ENCODE assay signal across 23 mouse cellular contexts in the genomic region with DNA sequence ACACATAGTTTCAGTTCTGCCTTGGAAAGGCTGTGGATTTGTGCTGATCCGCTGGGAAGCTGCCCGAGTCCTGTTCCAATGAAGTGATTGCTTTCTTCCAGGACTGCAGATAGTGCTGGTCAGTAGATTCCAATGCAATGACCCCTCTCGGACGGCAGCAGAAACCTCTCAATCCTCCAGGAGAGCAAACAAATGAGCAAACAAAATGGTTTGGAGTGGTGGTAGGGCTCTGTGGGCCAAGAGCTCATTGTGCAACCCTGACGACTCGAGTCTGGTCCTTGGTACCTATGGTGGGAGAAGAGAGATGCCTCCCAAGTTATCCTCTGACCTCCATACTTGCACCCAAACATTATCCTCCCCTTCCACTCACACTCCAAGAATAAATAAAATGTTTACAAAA.
DNase-seq lines count a peak whose midpoint lies in the region; ATAC-seq and TF ChIP-seq lines count a peak whose summit lies in the region.
"Had no signal": no experiment of that assay in that cellular context is flagged by ENCODE, and none has a peak within 500 bp of the region (broad histone marks: within the 10 kb centered on the region; RNA-seq: fewer than 3 reads in every experiment).

No protein-coding gene starts in this region.

- no peak for TF ChIP-seq CTCF in lung, postnatal 0 days (IDR thresholded peaks at IDR 0.05)
- no peak for TF ChIP-seq CTCF in lung, adult 2 months (IDR thresholded peaks at IDR 0.05; ENCODE audit: insufficient read depth, low read length)

- no peaks in the 10 kb centered on the region for H3K4me1 ChIP-seq in lung, postnatal 0 days (ENCODE audit: insufficient read depth, low read depth, low read length)
- H3K4me1 ChIP-seq in lung, adult 2 months (ENCODE audit: control insufficient read depth, insufficient read depth, low read length): no peaks in the 10 kb centered on the region
- H3K4me1 ChIP-seq in hindbrain, embryonic 10.5 days (replicated peaks): no peaks in the 10 kb centered on the region
- H3K4me1 ChIP-seq: intestine, embryonic 15.5 days had no signal

- WGBS in lung, postnatal 0 days: 64% methylated on average over 6 of the region's 6 CpGs
- 59% methylated on average over 6 of the region's 6 CpGs for WGBS in lung, adult 2 months
- 93% methylated on average over 6 of the region's 6 CpGs for WGBS in hindbrain, embryonic 10.5 days

- H3K27me3 ChIP-seq in lung, postnatal 0 days (replicated peaks; ENCODE audit: insufficient read depth, low read length): no peaks in the 10 kb centered on the region
- no peaks in the 10 kb centered on the region for H3K27me3 ChIP-seq in hindbrain, embryonic 10.5 days (ENCODE audit: insufficient read depth, poor library complexity, severe bottlenecking)
- H3K27me3 ChIP-seq: forebrain, embryonic 13.5 days; hindbrain, embryonic 12.5 days; intestine, embryonic 15.5 days; Patski had no signal

- H3K9me3 ChIP-seq in lung, postnatal 0 days (ENCODE audit: low read length): no peaks in the 10 kb centered on the region
- H3K9me3 ChIP-seq in hindbrain, embryonic 10.5 days: peaks cover 2% of the 10 kb centered on the region; the same call in 1 of the 2 replicates
- H3K9me3 ChIP-seq: forebrain, embryonic 10.5 days; forebrain, embryonic 13.5 days; hindbrain, embryonic 12.5 days; intestine, embryonic 15.5 days had no signal

- no peak overlapping the region for H3K4me3 ChIP-seq in lung, postnatal 0 days (ENCODE audit: low read depth, low read length)
- H3K4me3 ChIP-seq in lung, adult 2 months (replicated peaks; ENCODE audit: extremely low read depth, low read depth, low read length): no peak overlapping the region
- no peak overlapping the region for H3K4me3 ChIP-seq in hindbrain, embryonic 10.5 days
- H3K4me3 ChIP-seq: forebrain, embryonic 10.5 days; forebrain, embryonic 13.5 days; hindbrain, embryonic 12.5 days; intestine, embryonic 15.5 days had no signal

- TF ChIP-seq EP300 in lung, postnatal 0 days (IDR thresholded peaks at IDR 0.05): no peak

- H3K36me3 ChIP-seq in lung, postnatal 0 days (ENCODE audit: insufficient read depth, low read length): no peaks in the 10 kb centered on the region
- H3K36me3 ChIP-seq in hindbrain, embryonic 10.5 days: no peaks in the 10 kb centered on the region
- H3K36me3 ChIP-seq: forebrain, embryonic 10.5 days; hindbrain, embryonic 12.5 days; intestine, embryonic 15.5 days had no signal

- peak; percentile 57 for ATAC-seq in lung, postnatal 0 days
- ATAC-seq: CD4-positive, CD25-positive, alpha-beta regulatory T cell, adult 4 months; forebrain, embryonic 13.5 days; forebrain, embryonic 16.5 days; hindbrain, embryonic 16.5 days; intestine, embryonic 15.5 days; Patski had no signal

- no peak overlapping the region for H3K27ac ChIP-seq in lung, postnatal 0 days (ENCODE audit: low read length)
- no peak overlapping the region for H3K27ac ChIP-seq in hindbrain, embryonic 10.5 days
- H3K27ac ChIP-seq: forebrain, embryonic 10.5 days; forebrain, embryonic 13.5 days; hindbrain, embryonic 12.5 days; intestine, embryonic 15.5 days had no signal

- H3K9ac ChIP-seq in lung, postnatal 0 days (replicated peaks; ENCODE audit: low read depth): no peak overlapping the region
- H3K9ac ChIP-seq: forebrain, embryonic 13.5 days; hindbrain, embryonic 12.5 days; intestine, embryonic 15.5 days had no signal

- intact Hi-C loops in heart, postnatal 10 days (cut with DNase I): no loop called here

- TF ChIP-seq POLR2A in lung, adult 2 months (IDR thresholded peaks at IDR 0.05; ENCODE audit: borderline replicate concordance, extremely low read depth, low read depth, low read length): no peak

- peak; percentile 5 to 6 for DNase-seq in heart, postnatal 10 days
- no peak for DNase-seq in heart, adult 8-10 months (ENCODE audit: low spot score)
- peak; percentile 18 for DNase-seq in lung, postnatal 0 days (ENCODE audit: low spot score)
- no peak for DNase-seq in lung, adult 2 months
- DNase-seq in lung, postnatal 25 days (ENCODE audit: low spot score): peak; percentile 39
- no peak for DNase-seq in hindbrain, embryonic 10.5 days (ENCODE audit: low spot score)
- no peak for DNase-seq in kidney, postnatal 4 days
- DNase-seq: adrenal gland, postnatal 10 days; adrenal gland, postnatal 36 days; cerebellum, adult 18-20 months; cerebellum, adult 9-10 months; cerebellum, postnatal 14 days; gastrocnemius, postnatal 10 days; gastrocnemius, postnatal 36 days; heart, postnatal 36 days had no signal

- no peak overlapping the region for H3K4me2 ChIP-seq in lung, postnatal 0 days (replicated peaks; ENCODE audit: low read depth, low read length)
- H3K4me2 ChIP-seq: forebrain, embryonic 13.5 days; hindbrain, embryonic 12.5 days; intestine, embryonic 15.5 days had no signal

Comparison
In these comparisons a context has a peak if more than half of its experiments do, and no peak if none do; other contexts are left out.
1. DNase-seq: peak in heart, postnatal 10 days (2 of 2), lung, postnatal 0 days (single experiment) and lung, postnatal 25 days (single experiment); none in heart, adult 8-10 months (single experiment), lung, adult 2 months (single experiment), hindbrain, embryonic 10.5 days (single experiment) and kidney, postnatal 4 days (0 of 2).